Mouse (Mus musculus) intestine, postnatal 0 days (tissue): ENCODE data around the gene Kctd4. TPM values are rescaled to one million over a fixed set of nuclear protein-coding genes. Genes with fewer than 3 reads are reported as not detected.
"Not testable (repeated sequence)": the region's sequence is repeated elsewhere in the genome, so short reads cannot be mapped to it uniquely, and the experiment has no call there.

Experiments
- ATAC-seq: fragments of 200-750 bp; cut with Nextera tagmentation; 2 replicates; pipeline ENCODE4 v1.8.0; 2017; ENCODE audit warnings: mild to moderate bottlenecking, moderate TSS enrichment, moderate library complexity
- H3K27ac ChIP-seq: fragments of 300-500 bp; sonication (generic); 2 replicates; pipeline ENCODE4 v1.5.1; 2014; ENCODE audit warnings: mild to moderate bottlenecking, low read depth, low read length, moderate library complexity
- H3K27me3 ChIP-seq: fragments of 300-500 bp; sonication (generic); replicated peaks from 2 replicates; pipeline ENCODE4 v1.6.1; 2014; ENCODE audit warnings: low read length, mixed read lengths; ENCODE audit not compliant: control insufficient read depth, insufficient read depth
- H3K36me3 ChIP-seq: fragments of 300-500 bp; sonication (generic); 2 replicates; pipeline ENCODE4 v1.6.1; 2014; ENCODE audit warnings: mild to moderate bottlenecking, moderate library complexity; ENCODE audit not compliant: control insufficient read depth, insufficient read depth
- H3K4me1 ChIP-seq: fragments of 300-500 bp; sonication (generic); replicated peaks from 2 replicates; pipeline ENCODE4 v1.6.1; 2014; ENCODE audit warnings: antibody characterized with exemption, low read length, mixed read lengths; ENCODE audit not compliant: control insufficient read depth, insufficient read depth
- H3K4me2 ChIP-seq: fragments of 300-500 bp; sonication (generic); replicated peaks from 2 replicates; pipeline ENCODE4 v1.6.1; 2014; ENCODE audit warnings: low read depth, mild to moderate bottlenecking, moderate library complexity
- H3K4me3 ChIP-seq: fragments of 300-500 bp; sonication (generic); 2 replicates; pipeline ENCODE4 v1.5.1; 2014; ENCODE audit warnings: low read depth, low read length
- H3K9ac ChIP-seq: fragments of 300-500 bp; sonication (generic); 2 replicates; pipeline ENCODE4 v1.6.1; 2014; ENCODE audit warnings: mild to moderate bottlenecking, low read depth, low read length
- H3K9me3 ChIP-seq: fragments of 300-500 bp; sonication (generic); 2 replicates; pipeline ENCODE4 v1.6.1; 2016; ENCODE audit warnings: mixed run types; ENCODE audit not compliant: control insufficient read depth
- CTCF ChIP-seq: sonication (generic); IDR thresholded peaks from 2 replicates; pipeline ENCODE4 v1.5.1; 2016; ENCODE audit warnings: low read depth, mild to moderate bottlenecking, control low read depth, antibody characterized with exemption, moderate library complexity
- WGBS: fragments of 180-500 bp; shearing (Covaris S2); extraction: QIAGEN DNeasy Blood & Tissue Kit; methylation state at CpG from one replicate; pipeline ENCODE4 v1.1.7; 2014; 5-methylcytosine and 5-hydroxymethylcytosine counted together
- polyA plus RNA-seq: library from polyadenylated mRNA; unstranded; fragments of >200 nt; fragmentation: Nextera tagmentation; extraction: Ambion mirVana; gene quantifications from 2 replicates; pipeline ENCODE4 v1.2.1, GENCODE M21; 2015

Gene Kctd4
- 0.39 and 0.50 TPM in 2 replicates for polyA plus RNA-seq

DNA sequence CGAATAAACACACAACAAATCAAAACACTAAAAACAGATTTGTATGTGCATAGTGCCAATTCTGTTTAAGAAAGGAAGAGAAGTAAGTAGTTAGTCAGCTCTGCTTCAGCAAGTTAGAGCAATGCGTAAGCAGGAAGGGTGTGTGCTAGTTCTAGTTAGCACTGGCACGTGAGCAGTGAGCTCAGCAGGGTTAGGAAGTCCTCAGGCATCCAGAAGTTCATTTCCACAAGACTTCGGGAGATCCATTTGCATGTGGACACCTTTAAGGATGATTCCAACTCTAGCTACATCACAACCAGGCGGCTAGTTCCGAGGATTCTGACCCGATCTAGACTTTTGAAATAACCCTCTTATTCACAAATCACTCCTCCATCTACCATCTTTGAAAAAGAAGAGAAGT lies at the start of gene Kctd4:
Kctd4 (plus strand) TSS at position 244 of the 400 bp plus-strand sequence.
- Histone ChIP-seq H3K9ac (no peak within 1 kb of the TSS), H3K36me3 (no peaks in the 10 kb centered on the region), H3K27ac (no peak within 1 kb of the TSS), H3K4me3 (no peak within 1 kb of the TSS), H3K9me3 (no peaks in the 10 kb centered on the region), H3K27me3 (no peaks in the 10 kb centered on the region), H3K4me1 (no peaks in the 10 kb centered on the region), H3K4me2 (no peak within 1 kb of the TSS)
- ATAC-seq: no peak
- TF ChIP-seq CTCF: no peak
- 83% methylated on average over 7 of the region's 7 CpGs for WGBS

DNA sequence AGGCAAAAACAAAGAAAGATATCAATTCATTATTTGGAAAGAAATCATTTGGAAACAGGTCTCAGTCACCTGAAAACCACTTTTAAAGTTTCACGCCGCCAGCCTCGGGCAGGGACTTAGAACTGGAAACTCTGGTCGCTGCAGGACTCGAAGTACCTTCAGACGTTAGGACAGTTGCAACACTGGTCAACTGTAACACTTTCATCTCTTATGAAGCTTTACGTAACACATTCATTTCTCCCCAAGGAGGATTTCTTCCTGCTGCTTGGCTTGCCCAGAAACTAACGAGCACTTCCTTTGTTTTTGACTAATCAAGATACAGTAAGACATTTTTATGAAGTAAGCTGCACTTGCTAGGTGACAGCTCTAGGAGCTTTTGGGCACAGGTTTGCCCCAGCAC lies 47.9 kb upstream of the Kctd4 start:
- Histone ChIP-seq H3K9ac (no peak overlapping the region), H3K4me1 (no peaks in the 10 kb centered on the region), H3K4me2 (no peak overlapping the region), H3K9me3 (no peaks in the 10 kb centered on the region), H3K27ac (no peak overlapping the region), H3K27me3 (no peaks in the 10 kb centered on the region), H3K36me3 (peaks cover 26% of the 10 kb centered on the region), H3K4me3 (no peak overlapping the region)
- ATAC-seq: no peak
- whole genome bisulfite sequencing: 92% methylated on average over 8 of the region's 8 CpGs
- no peak for TF ChIP-seq CTCF

- Histone ChIP-seq H3K9ac (no peak overlapping the region), H3K9me3 (no peaks in the 10 kb centered on the region), H3K4me3 (no peak overlapping the region), H3K4me1 (no peaks in the 10 kb centered on the region), H3K27me3 (no peaks in the 10 kb centered on the region), H3K36me3 (peaks cover 5% of the 10 kb centered on the region; the same call in 1 of the 2 replicates), H3K4me2 (no peak overlapping the region), H3K27ac (no peak overlapping the region)
- TF ChIP-seq CTCF: no peak
- ATAC-seq: no peak
- WGBS: 85% methylated on average over 6 of the region's 6 CpGs
Measured at GRCm38 (mm10) chr14:75911968-75912367, 42.8 kb upstream of the Kctd4 start.

DNA sequence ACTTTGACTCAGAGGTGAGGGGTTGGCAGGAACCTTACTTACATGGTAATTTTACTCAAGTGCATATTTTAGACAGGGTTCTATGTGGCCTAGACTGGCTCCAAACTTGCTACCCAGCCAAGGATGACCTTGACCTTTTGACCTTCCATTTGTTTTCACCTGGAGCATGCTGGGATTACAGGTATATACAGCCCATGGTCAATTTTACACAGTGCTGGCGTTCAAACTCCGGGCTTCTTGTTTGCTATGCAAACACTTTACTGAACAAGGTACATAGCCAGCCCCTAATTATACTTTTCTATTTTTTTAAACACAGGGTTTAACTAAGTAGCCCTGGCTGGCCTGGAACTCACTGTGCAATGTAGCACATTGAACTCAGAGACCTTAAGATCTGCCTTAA lies 42.1 kb upstream of the Kctd4 start:
- no peak overlapping the region for H3K4me3 ChIP-seq
- no peaks in the 10 kb centered on the region for H3K9me3 ChIP-seq
- peaks cover 5% of the 10 kb centered on the region; the same call in 1 of the 2 replicates for H3K36me3 ChIP-seq
- H3K9ac ChIP-seq: no peak overlapping the region
- H3K27ac ChIP-seq: no peak overlapping the region
- 56% methylated on average over 2 of the region's 2 CpGs for WGBS
- H3K27me3 ChIP-seq: no peaks in the 10 kb centered on the region
- no peaks in the 10 kb centered on the region for H3K4me1 ChIP-seq
- TF ChIP-seq CTCF: no peak
- no peak for ATAC-seq
- H3K4me2 ChIP-seq: no peak overlapping the region

DNA sequence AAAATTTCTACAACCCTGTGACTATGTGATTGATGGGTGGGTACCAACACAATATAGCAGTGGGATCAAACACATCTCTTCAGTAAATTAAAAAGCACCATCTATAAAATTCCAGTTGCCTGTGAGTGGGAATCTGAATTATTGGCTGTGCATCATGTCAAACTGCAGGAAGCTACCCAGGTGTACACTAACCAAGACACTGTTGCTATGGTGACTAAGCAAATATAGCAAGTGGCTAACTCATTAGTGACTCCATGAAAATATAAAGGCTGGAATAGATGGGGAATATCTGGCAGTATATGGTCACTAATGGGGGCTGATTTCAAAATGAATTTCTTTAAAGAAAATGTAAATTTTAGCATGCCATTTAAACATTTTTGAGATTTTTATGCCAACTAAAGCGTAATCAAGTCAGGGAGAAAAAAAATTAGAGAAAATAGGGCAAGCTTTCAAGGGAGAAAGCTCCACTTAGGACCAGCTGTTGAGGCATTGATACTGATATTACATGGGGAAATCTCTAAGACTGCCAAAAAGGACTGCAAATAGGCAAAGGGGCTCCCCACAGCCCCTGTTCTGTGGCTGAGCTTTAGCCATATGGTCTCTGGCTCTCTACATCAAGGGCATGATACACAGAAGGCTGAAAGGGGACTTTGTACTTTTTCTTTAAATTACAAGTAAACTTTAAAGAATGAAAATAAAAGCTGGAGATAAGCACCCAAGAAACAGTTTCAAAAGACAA lies 31.3 kb upstream of the Kctd4 start:
- no peak for TF ChIP-seq CTCF
- 88% methylated on average over 1 of the region's 1 CpGs for WGBS
- no peak for ATAC-seq

GRCm38 (mm10) chr14:75929713-75930112 lies 25.1 kb upstream of the Kctd4 start:
- not testable (repeated sequence) for H3K4me2 ChIP-seq, H3K9me3 ChIP-seq, H3K9ac ChIP-seq, H3K4me3 ChIP-seq, ATAC-seq, H3K27me3 ChIP-seq, H3K4me1 ChIP-seq, H3K27ac ChIP-seq, H3K36me3 ChIP-seq
- 95% methylated on average over 8 of the region's 8 CpGs for WGBS

More for the DNA sequence above, 31.3 kb upstream of the Kctd4 start:
- no peak overlapping the region for H3K4me2 ChIP-seq
- H3K9me3 ChIP-seq: no peaks in the 10 kb centered on the region
- H3K4me1 ChIP-seq: no peaks in the 10 kb centered on the region
- H3K9ac ChIP-seq: no peak overlapping the region
- H3K36me3 ChIP-seq: no peaks in the 10 kb centered on the region
- no peaks in the 10 kb centered on the region for H3K27me3 ChIP-seq
- H3K27ac ChIP-seq: no peak overlapping the region
- no peak overlapping the region for H3K4me3 ChIP-seq

- Histone ChIP-seq H3K4me1 (no peaks in the 10 kb centered on the region), H3K4me2 (no peak overlapping the region), H3K9me3 (no peaks in the 10 kb centered on the region), H3K4me3 (no peak overlapping the region), H3K36me3 (no peaks in the 10 kb centered on the region), H3K27me3 (no peaks in the 10 kb centered on the region), H3K27ac (no peak overlapping the region), H3K9ac (no peak overlapping the region)
- no peak for TF ChIP-seq CTCF
- WGBS: 94% methylated on average over 23 of the region's 23 CpGs
- ATAC-seq: no peak
Measured at GRCm38 (mm10) chr14:75931266-75931665, 23.5 kb upstream of the Kctd4 start.
